10 mouse cellular contexts compared by ENCODE assay signal in the genomic region with DNA sequence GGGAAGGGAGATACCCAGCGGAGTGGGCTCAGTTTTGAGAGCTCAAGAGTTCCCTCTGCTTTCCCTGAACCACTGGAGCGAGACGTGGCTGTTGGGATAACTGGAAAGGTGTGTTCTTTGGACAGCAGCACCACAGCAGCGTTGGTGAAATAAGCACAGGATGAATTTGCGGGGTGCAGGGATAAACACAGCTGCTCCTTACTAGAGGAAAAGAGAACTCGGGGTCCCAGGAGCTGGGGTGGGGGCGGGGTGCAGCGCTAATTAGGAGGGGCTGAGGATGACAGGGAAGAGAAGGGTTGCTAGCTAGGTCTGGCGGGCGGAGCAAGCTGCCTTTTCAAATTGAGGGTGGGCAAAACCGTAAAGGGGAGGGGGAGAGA.
DNase-seq lines count a peak whose midpoint lies in the region; ATAC-seq and TF ChIP-seq lines count a peak whose summit lies in the region.
"Had no signal": no experiment of that assay in that cellular context is flagged by ENCODE, and none has a peak within 500 bp of the region (broad histone marks: within the 10 kb centered on the region; RNA-seq: fewer than 3 reads in every experiment).

No protein-coding gene starts in this region.

- 4% methylated on average over 11 of the region's 11 CpGs for WGBS in cerebellum, adult 2 months
- WGBS in lung, embryonic 15.5 days, result 5% methylated on average over 11 of the region's 11 CpGs
- 15% methylated on average over 11 of the region's 11 CpGs for WGBS in lung, adult 2 months
- 14% methylated on average over 11 of the region's 11 CpGs for WGBS in intestine, embryonic 15.5 days
- 18% methylated on average over 11 of the region's 11 CpGs for whole genome bisulfite sequencing in neural tube, embryonic 15.5 days

- no peak for ATAC-seq in lung, embryonic 15.5 days (ENCODE audit: borderline replicate concordance, extremely low read depth, low FRiP score, low TSS enrichment)
- ATAC-seq in intestine, embryonic 15.5 days, result no peak
- peak; percentile 67 for ATAC-seq in neural tube, embryonic 15.5 days (ENCODE audit: low FRiP score)
- ATAC-seq: activated CD4-positive, CD25-positive, alpha-beta regulatory T cell, adult 4 months had no signal

- peak overlapping the region; percentile 86 for H3K4me3 ChIP-seq in cerebellum, adult 2 months (replicated peaks; ENCODE audit: insufficient read depth, low read depth, low read length)
- H3K4me3 ChIP-seq in lung, embryonic 15.5 days, result peak overlapping the region; percentile 34
- no peak overlapping the region for H3K4me3 ChIP-seq in lung, adult 2 months (replicated peaks; ENCODE audit: extremely low read depth, low read depth, low read length)
- H3K4me3 ChIP-seq in intestine, embryonic 15.5 days (replicated peaks), result peak overlapping the region; percentile 32
- H3K4me3 ChIP-seq in neural tube, embryonic 15.5 days (replicated peaks), result peak overlapping the region; percentile 50
- H3K4me3 ChIP-seq: megakaryocyte, embryonic 14.5 days had no signal

- no peaks in the 10 kb centered on the region for H3K9me3 ChIP-seq in lung, embryonic 15.5 days
- no peaks in the 10 kb centered on the region for H3K9me3 ChIP-seq in intestine, embryonic 15.5 days
- no peaks in the 10 kb centered on the region for H3K9me3 ChIP-seq in neural tube, embryonic 15.5 days (replicated peaks)

- no peak overlapping the region for H3K9ac ChIP-seq in lung, embryonic 15.5 days
- H3K9ac ChIP-seq in intestine, embryonic 15.5 days, result no peak overlapping the region
- peak overlapping the region; percentile 50 for H3K9ac ChIP-seq in neural tube, embryonic 15.5 days (replicated peaks)

- H3K4me1 ChIP-seq in cerebellum, adult 2 months (ENCODE audit: control insufficient read depth, insufficient read depth, low read length), result no peaks in the 10 kb centered on the region
- no peaks in the 10 kb centered on the region for H3K4me1 ChIP-seq in lung, embryonic 15.5 days
- H3K4me1 ChIP-seq in lung, adult 2 months (ENCODE audit: control insufficient read depth, insufficient read depth, low read length), result no peaks in the 10 kb centered on the region
- no peaks in the 10 kb centered on the region for H3K4me1 ChIP-seq in intestine, embryonic 15.5 days (replicated peaks)
- no peaks in the 10 kb centered on the region for H3K4me1 ChIP-seq in neural tube, embryonic 15.5 days
- H3K4me1 ChIP-seq: megakaryocyte, embryonic 14.5 days had no signal

- H3K36me3 ChIP-seq in lung, embryonic 15.5 days, result no peaks in the 10 kb centered on the region
- H3K36me3 ChIP-seq in intestine, embryonic 15.5 days, result no peaks in the 10 kb centered on the region
- H3K36me3 ChIP-seq in neural tube, embryonic 15.5 days, result no peaks in the 10 kb centered on the region

- TF ChIP-seq CTCF in cerebellum, adult 2 months (IDR thresholded peaks at IDR 0.05; ENCODE audit: borderline replicate concordance, insufficient read depth, low read depth, low read length), result no peak
- TF ChIP-seq CTCF in lung, adult 2 months (IDR thresholded peaks at IDR 0.05; ENCODE audit: insufficient read depth, low read length), result no peak

- no peak for TF ChIP-seq POLR2A in cerebellum, adult 2 months (IDR thresholded peaks at IDR 0.05; ENCODE audit: borderline replicate concordance, insufficient read depth, low read length)
- TF ChIP-seq POLR2A in lung, adult 2 months (IDR thresholded peaks at IDR 0.05; ENCODE audit: borderline replicate concordance, extremely low read depth, low read depth, low read length), result no peak

- H3K27ac ChIP-seq in cerebellum, adult 2 months (ENCODE audit: insufficient read depth, low read length), result 0 out of 2 replicates have a peak overlapping the region, but pooled peaks have one; percentile 21
- no peak overlapping the region for H3K27ac ChIP-seq in lung, embryonic 15.5 days
- no peak overlapping the region for H3K27ac ChIP-seq in intestine, embryonic 15.5 days
- H3K27ac ChIP-seq in neural tube, embryonic 15.5 days (replicated peaks), result peak overlapping the region; percentile 45; the same call in 1 of the 2 replicates

- H3K27me3 ChIP-seq in cerebellum, adult 2 months (ENCODE audit: control insufficient read depth, insufficient read depth, low read length), result no peaks in the 10 kb centered on the region
- peaks cover 50% of the 10 kb centered on the region for H3K27me3 ChIP-seq in lung, embryonic 15.5 days
- H3K27me3 ChIP-seq in intestine, embryonic 15.5 days (replicated peaks), result peaks cover 20% of the 10 kb centered on the region
- H3K27me3 ChIP-seq in neural tube, embryonic 15.5 days (replicated peaks), result peaks cover 52% of the 10 kb centered on the region

- no peak for DNase-seq in cerebellum, adult 2 months
- no peak for DNase-seq in cerebellum, adult 9-11 months
- no peak for DNase-seq in lung, adult 2 months
- no peak for DNase-seq in adrenal gland, adult (ENCODE audit: inconsistent age in 2 of 2, low spot score in 1 of 2)
- no peak for DNase-seq in spleen, adult 12 weeks (ENCODE audit: low spot score)

- peak overlapping the region; percentile 63 for H3K4me2 ChIP-seq in lung, embryonic 15.5 days
- peak overlapping the region; percentile 68 for H3K4me2 ChIP-seq in intestine, embryonic 15.5 days (replicated peaks)
- H3K4me2 ChIP-seq in neural tube, embryonic 15.5 days, result peak overlapping the region; percentile 68

Comparison
In these comparisons a context has a peak if more than half of its experiments do, and no peak if none do; other contexts are left out.
1. H3K27ac ChIP-seq: peak in cerebellum, adult 2 months (single experiment) and neural tube, embryonic 15.5 days (single experiment); none in lung, embryonic 15.5 days (single experiment) and intestine, embryonic 15.5 days (single experiment).
2. Peak in every context shown above with its lines, with median percentiles within 50 percentile points of each other: H3K4me2 ChIP-seq.